Mouse (Mus musculus) olfactory bulb, adult 2 months (tissue): ENCODE results near the gene Aplp1.

Experiments
- CTCF ChIP-seq: fragments of 200-500 bp; IDR thresholded peaks from 2 replicates; pipeline ENCODE4 v1.5.1; 2012; ENCODE audit warnings: low read depth, mild to moderate bottlenecking, low read length, moderate library complexity; ENCODE audit not compliant: insufficient read depth
- POLR2A ChIP-seq: fragments of 200-500 bp; IDR thresholded peaks from 2 replicates; pipeline ENCODE4 v1.6.1; 2012; ENCODE audit warnings: mild to moderate bottlenecking, low read depth, low read length, moderate library complexity; ENCODE audit not compliant: insufficient read depth

GRCm38 (mm10) chr7:30463568-30463967 lies 18.2 kb upstream of the Aplp1 start:
- no peak for TF ChIP-seq CTCF
- no peak for TF ChIP-seq POLR2A
